Mouse (Mus musculus) intestine, postnatal 0 days (tissue): ENCODE results near the gene Cwc25. TPM values are rescaled to one million over a fixed set of nuclear protein-coding genes. Genes with fewer than 3 reads are reported as not detected.
"Not testable (repeated sequence)": the region's sequence is repeated elsewhere in the genome, so short reads cannot be mapped to it uniquely, and the experiment has no call there.

Source experiments
- ATAC-seq: fragments of 200-750 bp; cut with Nextera tagmentation; 2 replicates; pipeline ENCODE4 v1.8.0; 2017; ENCODE audit warnings: mild to moderate bottlenecking, moderate TSS enrichment, moderate library complexity
- H3K27ac ChIP-seq: fragments of 300-500 bp; sonication (generic); 2 replicates; pipeline ENCODE4 v1.5.1; 2014; ENCODE audit warnings: mild to moderate bottlenecking, low read depth, low read length, moderate library complexity
- H3K27me3 ChIP-seq: fragments of 300-500 bp; sonication (generic); replicated peaks from 2 replicates; pipeline ENCODE4 v1.6.1; 2014; ENCODE audit warnings: low read length, mixed read lengths; ENCODE audit not compliant: control insufficient read depth, insufficient read depth
- H3K36me3 ChIP-seq: fragments of 300-500 bp; sonication (generic); 2 replicates; pipeline ENCODE4 v1.6.1; 2014; ENCODE audit warnings: mild to moderate bottlenecking, moderate library complexity; ENCODE audit not compliant: control insufficient read depth, insufficient read depth
- H3K4me1 ChIP-seq: fragments of 300-500 bp; sonication (generic); replicated peaks from 2 replicates; pipeline ENCODE4 v1.6.1; 2014; ENCODE audit warnings: antibody characterized with exemption, low read length, mixed read lengths; ENCODE audit not compliant: control insufficient read depth, insufficient read depth
- H3K4me2 ChIP-seq: fragments of 300-500 bp; sonication (generic); replicated peaks from 2 replicates; pipeline ENCODE4 v1.6.1; 2014; ENCODE audit warnings: low read depth, mild to moderate bottlenecking, moderate library complexity
- H3K4me3 ChIP-seq: fragments of 300-500 bp; sonication (generic); 2 replicates; pipeline ENCODE4 v1.5.1; 2014; ENCODE audit warnings: low read depth, low read length
- H3K9ac ChIP-seq: fragments of 300-500 bp; sonication (generic); 2 replicates; pipeline ENCODE4 v1.6.1; 2014; ENCODE audit warnings: mild to moderate bottlenecking, low read depth, low read length
- H3K9me3 ChIP-seq: fragments of 300-500 bp; sonication (generic); 2 replicates; pipeline ENCODE4 v1.6.1; 2016; ENCODE audit warnings: mixed run types; ENCODE audit not compliant: control insufficient read depth
- CTCF ChIP-seq: sonication (generic); IDR thresholded peaks from 2 replicates; pipeline ENCODE4 v1.5.1; 2016; ENCODE audit warnings: low read depth, mild to moderate bottlenecking, control low read depth, antibody characterized with exemption, moderate library complexity
- WGBS: fragments of 180-500 bp; shearing (Covaris S2); extraction: QIAGEN DNeasy Blood & Tissue Kit; methylation state at CpG from one replicate; pipeline ENCODE4 v1.1.7; 2014; 5-methylcytosine and 5-hydroxymethylcytosine counted together
- polyA plus RNA-seq: library from polyadenylated mRNA; unstranded; fragments of >200 nt; fragmentation: Nextera tagmentation; extraction: Ambion mirVana; gene quantifications from 2 replicates; pipeline ENCODE4 v1.2.1, GENCODE M21; 2015

Cwc25 gene
- polyA plus RNA-seq, 1 experiment from 2014 or later = 8.5 TPM

GRCm38 (mm10) chr11:97740190-97740589 lies 26.2 kb downstream of the Cwc25 start:
- Histone ChIP-seq H3K36me3 (no peaks in the 10 kb centered on the region), H3K27ac (no peak overlapping the region), H3K9ac (no peak overlapping the region), H3K4me3 (no peak overlapping the region), H3K27me3 (no peaks in the 10 kb centered on the region), H3K4me2 (no peak overlapping the region), H3K4me1 (peaks cover 5% of the 10 kb centered on the region; the same call in 1 of the 2 replicates), H3K9me3 (no peaks in the 10 kb centered on the region)
- 54% methylated on average over 7 of the region's 7 CpGs for WGBS
- ATAC-seq = no peak
- TF ChIP-seq CTCF = no peak

GRCm38 (mm10) chr11:97739155-97739554 lies 27.2 kb downstream of the Cwc25 start:
- TF ChIP-seq CTCF = no peak; the same call in 1 of the 2 replicates

DNA sequence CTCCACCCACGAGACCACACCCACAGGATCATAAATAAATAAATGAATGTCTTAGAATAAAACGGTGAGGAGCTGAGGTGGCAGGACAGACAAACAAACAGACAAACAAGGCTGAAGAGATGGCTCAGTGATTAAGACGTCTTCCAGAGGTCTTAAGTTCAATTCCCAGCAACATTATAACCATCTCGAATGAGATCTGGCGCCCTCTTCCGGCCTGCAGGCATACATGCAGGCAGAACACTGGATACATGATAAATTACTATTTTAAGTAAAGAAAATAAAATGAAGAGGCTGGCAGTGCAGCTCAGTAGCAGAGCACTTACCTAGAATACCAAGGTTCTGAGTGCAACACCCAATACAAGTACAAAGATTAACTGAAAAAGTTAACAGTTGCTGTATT lies 27.7 kb downstream of the Cwc25 start:
- Histone ChIP-seq H3K4me2 (no peak overlapping the region), H3K27me3 (no peaks in the 10 kb centered on the region), H3K9ac (no peak overlapping the region), H3K4me3 (no peak overlapping the region), H3K36me3 (no peaks in the 10 kb centered on the region), H3K27ac (no peak overlapping the region), H3K4me1 (peaks cover 5% of the 10 kb centered on the region; the same call in 1 of the 2 replicates), H3K9me3 (no peaks in the 10 kb centered on the region)
- TF ChIP-seq CTCF = peak; percentile 60
- no peak for ATAC-seq
- WGBS = 59% methylated on average over 6 of the region's 6 CpGs

More at GRCm38 (mm10) chr11:97739155-97739554, 27.2 kb downstream of the Cwc25 start:
- no peak overlapping the region for H3K27ac ChIP-seq
- no peak overlapping the region for H3K4me3 ChIP-seq
- H3K4me1 ChIP-seq = peaks cover 5% of the 10 kb centered on the region; the same call in 1 of the 2 replicates
- no peak overlapping the region for H3K9ac ChIP-seq
- no peak overlapping the region for H3K4me2 ChIP-seq
- H3K27me3 ChIP-seq = no peaks in the 10 kb centered on the region
- H3K36me3 ChIP-seq = no peaks in the 10 kb centered on the region
- 95% methylated on average over 3 of the region's 3 CpGs for WGBS
- H3K9me3 ChIP-seq = no peaks in the 10 kb centered on the region
- no peak for ATAC-seq

- Histone ChIP-seq H3K4me1 (no peaks in the 10 kb centered on the region), H3K9me3 (no peaks in the 10 kb centered on the region), H3K4me3 (no peak overlapping the region), H3K36me3 (no peaks in the 10 kb centered on the region; the same call in 1 of the 2 replicates), H3K27ac (no peak overlapping the region), H3K27me3 (no peaks in the 10 kb centered on the region), H3K9ac (no peak overlapping the region), H3K4me2 (no peak overlapping the region)
- no peak for ATAC-seq
- TF ChIP-seq CTCF = no peak
- WGBS = 66% methylated on average over 4 of the region's 4 CpGs
Observed at GRCm38 (mm10) chr11:97737600-97737999, 28.8 kb downstream of the Cwc25 start.

GRCm38 (mm10) chr11:97736645-97737044 lies 29.7 kb downstream of the Cwc25 start:
- TF ChIP-seq CTCF = no peak
- Histone ChIP-seq H3K27me3 (no peaks in the 10 kb centered on the region), H3K9me3 (no peaks in the 10 kb centered on the region), H3K36me3 (peaks cover 4% of the 10 kb centered on the region; the same call in 1 of the 2 replicates), H3K4me3 (no peak overlapping the region), H3K4me1 (no peaks in the 10 kb centered on the region), H3K4me2 (no peak overlapping the region), H3K9ac (no peak overlapping the region), H3K27ac (no peak overlapping the region; the same call in 1 of the 2 replicates)
- ATAC-seq = no peak
- 83% methylated on average over 5 of the region's 5 CpGs for WGBS

DNA sequence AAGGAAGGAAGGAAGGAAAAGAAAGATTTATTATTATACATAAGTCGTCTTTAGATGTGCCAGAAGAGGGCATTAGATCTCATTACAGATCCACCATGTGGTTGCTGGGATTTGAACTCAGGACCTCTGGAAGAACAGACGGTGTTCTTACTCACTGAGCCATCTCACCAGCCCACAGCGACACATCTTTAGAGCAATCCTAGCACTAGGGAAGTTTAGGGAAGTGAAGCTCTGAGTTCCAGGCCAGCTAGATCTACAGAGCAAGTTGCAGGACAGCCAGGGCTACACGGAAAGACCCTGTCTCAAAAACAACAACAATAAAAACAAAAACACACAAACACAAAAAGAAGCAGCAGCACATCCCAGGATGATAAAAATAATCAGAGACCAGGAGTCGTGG lies 31.5 kb downstream of the Cwc25 start:
- not testable (repeated sequence) for H3K27me3 ChIP-seq, H3K9me3 ChIP-seq, H3K4me2 ChIP-seq, H3K4me1 ChIP-seq, H3K9ac ChIP-seq, H3K4me3 ChIP-seq, H3K36me3 ChIP-seq, ATAC-seq, H3K27ac ChIP-seq
- 82% methylated on average over 5 of the region's 5 CpGs for WGBS

DNA sequence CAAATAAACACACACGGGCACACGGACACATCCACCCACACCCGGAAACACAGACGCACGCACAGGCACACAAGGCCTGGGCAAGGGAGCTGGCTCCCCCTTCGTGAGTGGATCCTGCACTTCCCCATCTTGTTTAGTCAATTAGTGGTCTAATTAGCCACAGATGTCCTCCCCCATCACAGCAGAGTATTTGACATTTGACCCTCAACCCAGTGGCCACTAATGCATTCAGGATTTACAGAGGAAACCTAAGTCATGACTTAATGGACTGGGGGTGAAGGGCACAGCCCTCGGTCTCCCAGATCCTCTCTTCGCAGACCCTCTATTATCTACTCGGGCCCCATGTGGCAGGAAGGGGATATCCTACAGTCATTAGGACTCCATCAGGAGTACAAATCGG lies 32.7 kb downstream of the Cwc25 start:
- TF ChIP-seq CTCF = no peak
- 63% methylated on average over 10 of the region's 10 CpGs for WGBS
- Histone ChIP-seq H3K4me3 (no peak overlapping the region), H3K27me3 (no peaks in the 10 kb centered on the region), H3K27ac (no peak overlapping the region), H3K9me3 (no peaks in the 10 kb centered on the region), H3K9ac (no peak overlapping the region), H3K36me3 (peaks cover 15% of the 10 kb centered on the region; the same call in 1 of the 2 replicates), H3K4me1 (no peaks in the 10 kb centered on the region), H3K4me2 (no peak overlapping the region)
- ATAC-seq = no peak
